Mouse (Mus musculus) bone marrow macrophage, adult 2 months (primary cell): ENCODE measurements around the gene Serpina6.

Experiments used
- CTCF ChIP-seq: IDR thresholded peaks from 2 replicates; pipeline ENCODE4 v1.5.1; 2012; ENCODE audit warnings: low read depth, mild to moderate bottlenecking, low read length, moderate library complexity
- POLR2A ChIP-seq: IDR thresholded peaks from 2 replicates; pipeline ENCODE4 v1.6.1; 2012; ENCODE audit warnings: mild to moderate bottlenecking, low read depth, low read length, borderline replicate concordance

GRCm38 (mm10) chr12:103705547-103705946 lies 48.5 kb upstream of the Serpina6 start:
- TF ChIP-seq CTCF (no peak), POLR2A (no peak)
